Mouse (Mus musculus): Measurements from ENCODE around the gene Rapgef4. TPM values are rescaled to one million over a fixed set of nuclear protein-coding genes. Genes with fewer than 3 reads are reported as not detected.
"Not testable (repeated sequence)": the region's sequence is repeated elsewhere in the genome, so short reads cannot be mapped to it uniquely, and the experiment has no call there.

Gene Rapgef4
- polyA plus RNA-seq, 1 experiment from 2014 or later = 4.2 TPM

DNA sequence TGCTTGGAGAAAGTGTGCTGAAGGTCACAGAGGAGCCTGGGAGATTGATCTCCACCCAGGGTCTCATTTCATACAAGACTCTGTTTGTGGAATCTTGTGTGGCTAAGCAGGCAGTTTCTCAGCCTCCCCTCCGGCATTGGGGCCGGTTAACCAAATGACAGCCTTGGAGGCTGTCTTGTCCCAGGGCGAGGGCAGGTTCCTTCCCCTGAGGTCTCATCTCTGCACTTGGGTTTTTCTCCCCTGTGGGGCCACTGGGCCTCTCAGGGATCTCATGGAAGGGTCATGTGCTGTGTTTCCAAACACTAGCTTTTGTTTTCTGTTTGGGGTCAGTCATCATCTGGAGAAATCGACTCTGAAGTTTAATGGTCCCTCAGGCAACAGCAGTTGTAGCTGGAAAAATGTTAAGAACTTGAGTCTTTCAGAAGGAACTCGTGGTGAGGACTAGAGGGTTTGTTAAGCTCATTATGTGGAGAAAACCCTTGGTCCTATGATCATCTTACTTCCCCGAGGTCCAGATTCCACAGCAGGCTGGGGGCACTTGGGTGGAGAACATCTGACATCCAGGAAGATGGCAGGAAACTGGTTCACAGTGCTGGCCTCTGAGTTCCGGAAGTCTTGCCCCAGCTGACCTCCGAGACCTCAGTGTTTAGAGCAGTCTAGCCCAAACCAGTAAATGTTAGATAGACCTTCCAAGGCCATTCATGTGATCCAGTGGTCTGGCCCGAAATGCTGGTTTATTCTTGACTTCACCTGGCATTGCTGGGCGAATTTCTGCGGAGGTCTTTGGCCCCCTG is 75.2 kb downstream of the Rapgef4 start:
- no peak overlapping the region for H3K4me3 ChIP-seq (ENCODE audit: low read depth, low read length)
- no peaks in the 10 kb centered on the region; the same call in 1 of the 2 replicates for H3K4me1 ChIP-seq (replicated peaks; ENCODE audit: control insufficient read depth, insufficient read depth, low read length)
- WGBS = 50% methylated on average over 11 of the region's 11 CpGs
- H3K27me3 ChIP-seq (replicated peaks; ENCODE audit: control insufficient read depth, insufficient read depth, low read length) = no peaks in the 10 kb centered on the region
- ATAC-seq (replicated peaks; ENCODE audit: low FRiP score) (no peak), DNase-seq (ENCODE audit: low spot score) (no peak)
- no peak overlapping the region for H3K9ac ChIP-seq (ENCODE audit: low read depth, low read length)
- H3K4me2 ChIP-seq = no peak overlapping the region
- H3K9me3 ChIP-seq (ENCODE audit: control insufficient read depth, low read length) = no peaks in the 10 kb centered on the region
- H3K27ac ChIP-seq (ENCODE audit: low read depth, low read length) = no peak overlapping the region
- no peaks in the 10 kb centered on the region for H3K36me3 ChIP-seq (ENCODE audit: control insufficient read depth, insufficient read depth, low read length)

DNA sequence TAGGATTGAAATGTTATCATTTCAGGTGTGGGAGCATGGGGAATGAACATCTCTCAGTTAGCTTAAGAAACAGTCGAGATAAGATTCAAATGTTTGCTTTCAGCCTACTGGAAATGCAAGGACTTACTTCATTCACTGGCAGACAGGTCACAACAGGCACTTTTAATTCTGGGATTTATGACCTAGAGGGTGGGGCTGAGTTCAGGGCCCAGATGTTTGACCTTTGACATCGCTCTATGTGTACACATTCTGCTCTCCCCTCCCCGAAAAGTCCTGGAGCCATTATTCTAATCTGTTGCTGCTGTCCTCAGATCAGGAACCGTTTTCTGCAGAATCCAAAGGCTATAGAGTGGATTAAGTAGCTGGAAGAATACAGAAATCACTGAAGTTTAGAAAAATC is 81.9 kb downstream of the Rapgef4 start:
- Histone ChIP-seq H3K9ac (ENCODE audit: low read depth, low read length) (no peak overlapping the region), H3K4me3 (ENCODE audit: low read depth, low read length) (no peak overlapping the region), H3K36me3 (ENCODE audit: control insufficient read depth, insufficient read depth, low read length) (no peaks in the 10 kb centered on the region), H3K4me2 (no peak overlapping the region), H3K27ac (ENCODE audit: low read depth, low read length) (no peak overlapping the region), H3K4me1 (replicated peaks; ENCODE audit: control insufficient read depth, insufficient read depth, low read length) (no peaks in the 10 kb centered on the region), H3K9me3 (ENCODE audit: control insufficient read depth, low read length) (no peaks in the 10 kb centered on the region), H3K27me3 (replicated peaks; ENCODE audit: control insufficient read depth, insufficient read depth, low read length) (no peaks in the 10 kb centered on the region)
- no peak for ATAC-seq (replicated peaks; ENCODE audit: low FRiP score)
- no peak for DNase-seq (ENCODE audit: low spot score)
- 46% methylated on average over 4 of the region's 4 CpGs for WGBS

DNA sequence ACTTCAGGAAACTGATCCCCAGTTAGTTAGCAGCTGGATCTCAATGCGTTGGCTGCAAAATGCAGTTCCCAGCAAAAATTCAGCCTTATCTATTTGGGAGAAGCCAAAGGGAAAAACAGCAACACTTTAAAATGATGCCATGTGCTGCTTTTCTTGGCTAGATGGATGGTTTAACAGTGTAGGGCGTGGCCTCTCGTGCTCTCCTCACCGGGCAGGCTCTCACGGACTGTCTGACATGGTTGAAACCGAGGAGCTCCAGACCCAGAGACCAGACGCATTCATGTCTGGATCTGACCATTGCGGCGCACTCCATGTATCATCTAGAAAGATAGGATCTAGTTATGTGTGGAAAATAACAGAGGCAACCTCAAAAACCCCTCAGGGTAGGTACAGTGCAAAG is 87.5 kb downstream of the Rapgef4 start:
- Histone ChIP-seq H3K4me2 (no peak overlapping the region), H3K9ac (ENCODE audit: low read depth, low read length) (no peak overlapping the region), H3K27ac (ENCODE audit: low read depth, low read length) (no peak overlapping the region), H3K36me3 (ENCODE audit: control insufficient read depth, insufficient read depth, low read length) (no peaks in the 10 kb centered on the region), H3K9me3 (ENCODE audit: control insufficient read depth, low read length) (no peaks in the 10 kb centered on the region), H3K4me1 (replicated peaks; ENCODE audit: control insufficient read depth, insufficient read depth, low read length) (no peaks in the 10 kb centered on the region), H3K4me3 (ENCODE audit: low read depth, low read length) (no peak overlapping the region), H3K27me3 (replicated peaks; ENCODE audit: control insufficient read depth, insufficient read depth, low read length) (no peaks in the 10 kb centered on the region)
- WGBS = 71% methylated on average over 9 of the region's 9 CpGs
- no peak for ATAC-seq (replicated peaks; ENCODE audit: low FRiP score)
- no peak for DNase-seq (ENCODE audit: low spot score)

DNA sequence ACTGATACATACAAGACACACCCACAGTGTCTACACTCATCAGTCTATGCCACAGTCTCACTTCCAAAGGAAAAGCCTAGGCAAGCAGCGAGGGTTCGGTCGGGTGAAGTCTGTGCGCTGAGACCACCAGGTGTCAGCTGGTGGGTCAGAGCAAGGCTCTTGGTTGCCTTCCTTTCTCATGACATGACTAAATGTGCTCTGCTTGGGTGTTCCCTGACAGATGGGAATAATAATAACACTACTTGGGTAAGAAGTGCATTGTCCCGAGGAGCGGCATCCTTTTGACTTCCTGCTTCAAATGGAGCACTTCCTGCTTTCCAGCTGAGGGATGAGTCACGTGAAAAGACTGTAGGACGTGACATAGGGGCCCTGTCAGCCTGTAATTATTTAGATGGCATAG is 89.0 kb downstream of the Rapgef4 start:
- no peak for DNase-seq (ENCODE audit: low spot score)
- 62% methylated on average over 8 of the region's 8 CpGs for WGBS

DNA sequence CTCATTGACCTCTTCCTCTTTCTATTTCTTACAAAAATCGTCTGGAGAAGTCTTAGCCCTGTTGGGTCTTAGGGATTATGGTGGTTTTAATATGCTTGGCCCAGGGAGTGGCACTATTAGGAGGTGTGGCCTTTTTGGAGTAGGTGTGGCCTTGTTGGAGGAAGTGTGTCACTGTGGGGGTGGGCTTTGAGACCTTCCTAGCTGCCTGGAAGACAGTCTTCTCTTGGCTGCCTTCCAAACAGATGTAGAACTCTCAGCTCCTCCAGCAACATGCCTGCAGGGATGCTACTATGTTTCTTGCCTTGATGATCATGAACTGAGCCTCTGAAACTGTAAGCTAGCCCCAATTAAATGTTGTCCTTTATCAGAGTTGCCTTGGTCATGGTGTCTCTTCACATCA is 92.1 kb downstream of the Rapgef4 start:
- not testable (repeated sequence) for H3K27ac ChIP-seq (ENCODE audit: low read depth, low read length); H3K27me3 ChIP-seq (replicated peaks; ENCODE audit: control insufficient read depth, insufficient read depth, low read length); H3K9ac ChIP-seq (ENCODE audit: low read depth, low read length); H3K36me3 ChIP-seq (ENCODE audit: control insufficient read depth, insufficient read depth, low read length); H3K4me1 ChIP-seq (replicated peaks; ENCODE audit: control insufficient read depth, insufficient read depth, low read length); H3K4me3 ChIP-seq (ENCODE audit: low read depth, low read length); H3K9me3 ChIP-seq (ENCODE audit: control insufficient read depth, low read length); ATAC-seq (replicated peaks; ENCODE audit: low FRiP score); H3K4me2 ChIP-seq; DNase-seq (ENCODE audit: low spot score)
- 25% methylated on average over 1 of the region's 1 CpGs for WGBS

More for the DNA sequence above, 89.0 kb downstream of the Rapgef4 start:
- H3K27me3 ChIP-seq (replicated peaks; ENCODE audit: control insufficient read depth, insufficient read depth, low read length) = no peaks in the 10 kb centered on the region
- no peak overlapping the region for H3K4me3 ChIP-seq (ENCODE audit: low read depth, low read length)
- no peaks in the 10 kb centered on the region for H3K36me3 ChIP-seq (ENCODE audit: control insufficient read depth, insufficient read depth, low read length)
- H3K9ac ChIP-seq (ENCODE audit: low read depth, low read length) = no peak overlapping the region
- H3K4me1 ChIP-seq (replicated peaks; ENCODE audit: control insufficient read depth, insufficient read depth, low read length) = no peaks in the 10 kb centered on the region
- no peak overlapping the region for H3K4me2 ChIP-seq
- no peaks in the 10 kb centered on the region for H3K9me3 ChIP-seq (ENCODE audit: control insufficient read depth, low read length)
- no peak overlapping the region for H3K27ac ChIP-seq (ENCODE audit: low read depth, low read length)
- no peak for ATAC-seq (replicated peaks; ENCODE audit: low FRiP score)

DNA sequence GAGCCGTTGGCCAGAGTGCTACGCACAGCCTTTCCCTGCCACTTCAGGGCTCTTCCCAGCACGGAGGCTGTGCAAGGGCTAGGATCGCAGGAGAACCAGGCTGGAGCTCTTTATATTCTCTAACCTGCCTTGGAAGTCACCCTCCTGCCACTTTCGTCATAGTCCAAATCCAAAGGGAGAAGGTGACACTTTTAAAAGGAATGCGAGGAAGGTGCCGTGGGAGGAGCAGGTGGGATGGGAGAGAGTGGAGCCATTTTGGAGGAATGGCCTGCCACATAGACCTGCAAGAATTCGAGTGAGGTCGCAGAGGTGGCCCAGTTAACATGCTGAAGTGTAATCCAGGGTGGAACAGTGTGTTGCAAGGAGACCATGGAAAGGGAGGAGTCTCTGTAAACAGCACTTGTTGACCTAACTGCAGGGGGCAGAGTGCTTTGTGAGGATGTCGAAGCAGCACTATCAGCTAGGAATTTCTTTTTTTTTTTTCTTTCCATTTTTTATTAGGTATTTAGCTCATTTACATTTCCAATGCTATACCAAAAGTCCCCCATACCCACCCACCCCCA is 94.0 kb downstream of the Rapgef4 start:
- H3K27me3 ChIP-seq (replicated peaks; ENCODE audit: control insufficient read depth, insufficient read depth, low read length) = no peaks in the 10 kb centered on the region
- no peak overlapping the region for H3K4me2 ChIP-seq
- no peaks in the 10 kb centered on the region for H3K9me3 ChIP-seq (ENCODE audit: control insufficient read depth, low read length)
- H3K27ac ChIP-seq (ENCODE audit: low read depth, low read length) = no peak overlapping the region
- H3K9ac ChIP-seq (ENCODE audit: low read depth, low read length) = no peak overlapping the region
- DNase-seq (ENCODE audit: low spot score) (no peak), ATAC-seq (replicated peaks; ENCODE audit: low FRiP score) (no peak)
- no peaks in the 10 kb centered on the region for H3K36me3 ChIP-seq (ENCODE audit: control insufficient read depth, insufficient read depth, low read length)
- 81% methylated on average over 10 of the region's 10 CpGs for WGBS
- H3K4me3 ChIP-seq (ENCODE audit: low read depth, low read length) = no peak overlapping the region
- H3K4me1 ChIP-seq (replicated peaks; ENCODE audit: control insufficient read depth, insufficient read depth, low read length) = no peaks in the 10 kb centered on the region

DNA sequence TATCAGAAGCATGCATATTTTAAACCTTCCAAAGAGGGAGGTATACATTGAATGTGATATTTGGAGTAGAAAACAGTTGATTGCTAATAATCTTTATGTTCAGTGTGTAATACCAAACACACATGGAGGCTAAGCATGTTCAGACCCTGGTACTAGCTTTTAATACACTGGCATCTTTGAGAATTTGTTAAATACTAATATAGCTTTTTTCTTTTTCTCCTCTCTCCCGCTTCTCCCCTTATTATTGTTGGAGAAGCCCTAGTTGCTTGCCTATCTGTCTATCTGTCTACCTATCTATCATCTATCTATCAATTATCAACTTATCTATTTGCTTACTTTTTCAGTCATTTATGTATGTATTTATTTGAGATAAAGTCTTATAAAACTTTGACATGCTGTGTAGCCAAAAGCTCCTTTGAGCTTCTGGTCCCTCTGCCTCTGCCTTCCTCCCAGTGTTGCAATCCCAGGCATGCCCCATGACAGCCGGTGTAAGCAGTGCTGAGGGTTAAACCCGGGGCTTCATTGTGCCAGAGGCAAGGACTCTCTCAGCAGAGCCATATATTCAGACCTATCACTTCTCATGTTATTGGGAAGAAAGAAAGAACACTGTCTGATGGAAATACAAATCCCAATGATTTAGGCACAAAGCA is 96.6 kb downstream of the Rapgef4 start:
- DNase-seq (ENCODE audit: low spot score) (no peak), ATAC-seq (replicated peaks; ENCODE audit: low FRiP score) (no peak)
- Histone ChIP-seq H3K9ac (ENCODE audit: low read depth, low read length) (no peak overlapping the region), H3K4me3 (ENCODE audit: low read depth, low read length) (no peak overlapping the region), H3K27me3 (replicated peaks; ENCODE audit: control insufficient read depth, insufficient read depth, low read length) (no peaks in the 10 kb centered on the region), H3K4me2 (no peak overlapping the region), H3K27ac (ENCODE audit: low read depth, low read length) (no peak overlapping the region), H3K9me3 (ENCODE audit: control insufficient read depth, low read length) (no peaks in the 10 kb centered on the region), H3K4me1 (replicated peaks; ENCODE audit: control insufficient read depth, insufficient read depth, low read length) (no peaks in the 10 kb centered on the region), H3K36me3 (ENCODE audit: control insufficient read depth, insufficient read depth, low read length) (no peaks in the 10 kb centered on the region)
- WGBS = 70% methylated on average over 3 of the region's 3 CpGs

DNA sequence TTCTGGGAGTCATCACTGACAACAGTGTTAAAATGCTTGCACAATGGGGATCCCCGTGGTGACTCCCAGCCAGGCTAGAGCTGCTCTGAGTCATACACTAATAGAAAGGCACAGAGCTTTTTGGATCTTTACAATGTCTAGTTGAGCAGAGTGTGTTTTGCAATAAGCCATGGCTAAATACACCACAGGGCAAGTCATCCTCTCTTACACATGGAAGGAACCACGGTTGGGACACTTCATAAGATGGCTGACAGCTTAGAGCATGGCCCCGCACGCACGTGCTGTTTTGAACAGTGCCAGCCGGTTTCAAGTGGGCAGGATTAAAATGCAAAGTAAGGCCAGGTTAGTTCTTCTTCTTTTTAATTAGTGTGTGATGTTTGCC is 97.1 kb downstream of the Rapgef4 start:
- Histone ChIP-seq H3K4me2 (no peak overlapping the region), H3K27me3 (replicated peaks; ENCODE audit: control insufficient read depth, insufficient read depth, low read length) (no peaks in the 10 kb centered on the region), H3K4me1 (replicated peaks; ENCODE audit: control insufficient read depth, insufficient read depth, low read length) (no peaks in the 10 kb centered on the region), H3K4me3 (ENCODE audit: low read depth, low read length) (no peak overlapping the region), H3K36me3 (ENCODE audit: control insufficient read depth, insufficient read depth, low read length) (no peaks in the 10 kb centered on the region), H3K9me3 (ENCODE audit: control insufficient read depth, low read length) (no peaks in the 10 kb centered on the region), H3K27ac (ENCODE audit: low read depth, low read length) (no peak overlapping the region), H3K9ac (ENCODE audit: low read depth, low read length) (no peak overlapping the region)
- ATAC-seq (replicated peaks; ENCODE audit: low FRiP score) = no peak
- 76% methylated on average over 6 of the region's 6 CpGs for WGBS
- DNase-seq (ENCODE audit: low spot score) = no peak

DNA sequence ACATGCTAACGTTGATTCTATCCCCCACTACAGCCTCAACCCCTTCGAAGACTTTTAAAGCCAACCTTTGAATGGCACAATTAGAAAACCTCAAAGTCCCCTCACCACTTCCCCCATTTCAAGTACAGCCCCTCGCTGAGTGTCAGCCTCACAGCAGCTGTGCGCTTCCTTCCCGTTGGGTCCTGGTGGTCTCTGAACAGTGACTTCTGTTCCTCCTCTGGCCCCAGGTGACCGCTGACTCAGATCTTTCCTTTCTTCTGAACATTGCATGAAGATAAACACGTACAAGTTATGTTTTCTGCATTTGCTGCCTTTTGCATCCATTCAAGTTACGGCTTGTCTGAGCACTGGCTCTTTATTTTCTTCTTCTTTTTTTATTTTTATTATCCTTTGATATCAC is 98.1 kb downstream of the Rapgef4 start:
- 48% methylated on average over 8 of the region's 8 CpGs for WGBS
- no peaks in the 10 kb centered on the region for H3K9me3 ChIP-seq (ENCODE audit: control insufficient read depth, low read length)
- H3K4me1 ChIP-seq (replicated peaks; ENCODE audit: control insufficient read depth, insufficient read depth, low read length) = no peaks in the 10 kb centered on the region
- DNase-seq (ENCODE audit: low spot score) (no peak), ATAC-seq (replicated peaks; ENCODE audit: low FRiP score) (no peak)
- H3K4me3 ChIP-seq (ENCODE audit: low read depth, low read length) = no peak overlapping the region
- H3K9ac ChIP-seq (ENCODE audit: low read depth, low read length) = no peak overlapping the region
- no peak overlapping the region for H3K4me2 ChIP-seq
- no peaks in the 10 kb centered on the region for H3K27me3 ChIP-seq (replicated peaks; ENCODE audit: control insufficient read depth, insufficient read depth, low read length)
- no peaks in the 10 kb centered on the region for H3K36me3 ChIP-seq (ENCODE audit: control insufficient read depth, insufficient read depth, low read length)
- no peak overlapping the region for H3K27ac ChIP-seq (ENCODE audit: low read depth, low read length)
